Mouse (Mus musculus) G1E-ER4 (cell line): ENCODE measurements around the gene Tinagl1. TPM values are rescaled to one million over a fixed set of nuclear protein-coding genes. Genes with fewer than 3 reads are reported as not detected.

Experiments used
- GATA1 ChIP-seq: IDR thresholded peaks from one replicate; pipeline ENCODE4 v1.8.0; 2012; ENCODE audit warnings: low read length, inconsistent platforms
- polyA plus RNA-seq: library from polyadenylated mRNA; stranded (reverse); fragments of >175 nt; gene quantifications from 2 replicates; pipeline ENCODE4 v1.2.3, GENCODE M21; 2012

Tinagl1 gene
- polyA plus RNA-seq, 1 experiment = not detected

DNA sequence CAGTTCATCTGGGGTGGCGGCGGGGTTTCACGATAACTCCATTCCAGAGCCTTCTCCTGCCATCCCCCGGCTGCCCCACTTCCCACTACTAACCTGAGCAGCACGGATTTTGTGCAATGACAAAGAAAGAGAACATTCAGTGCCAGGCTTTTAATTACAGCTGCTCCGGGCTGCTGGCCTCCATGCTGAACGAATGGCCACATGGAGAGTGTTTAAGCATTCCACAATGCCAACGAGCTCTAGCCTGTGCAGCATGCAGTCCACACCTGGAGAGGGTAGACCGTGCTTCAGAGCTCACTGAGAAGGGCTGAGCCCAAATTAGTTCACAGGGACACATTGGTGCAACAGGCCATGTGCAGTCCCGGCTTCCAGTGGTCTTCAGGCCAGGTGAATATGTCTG lies 44.8 kb downstream of the Tinagl1 start:
- TF ChIP-seq GATA1 = no peak

GRCm38 (mm10) chr4:130128907-130129306 lies 46.0 kb downstream of the Tinagl1 start:
- no peak for TF ChIP-seq GATA1

DNA sequence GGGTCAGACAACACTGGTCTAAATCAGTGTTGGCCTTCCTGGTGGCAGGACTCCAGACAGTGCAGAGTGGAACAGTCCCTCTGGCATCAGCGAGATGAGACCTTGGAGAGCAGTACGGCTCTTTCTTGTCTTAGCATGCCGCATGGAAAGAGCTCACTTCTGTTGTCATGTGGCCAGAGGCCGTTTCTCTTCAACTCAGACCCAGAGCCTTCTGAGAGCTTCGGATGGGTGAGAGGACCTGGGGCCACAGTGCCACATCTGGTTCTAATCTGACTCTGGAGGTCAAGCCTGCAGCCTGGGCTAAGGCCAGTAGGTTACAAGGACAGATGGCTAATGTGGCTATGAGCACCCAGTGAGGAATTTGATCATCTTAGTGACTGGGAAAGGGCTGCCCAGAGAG lies 49.0 kb downstream of the Tinagl1 start:
- TF ChIP-seq GATA1 = no peak

GRCm38 (mm10) chr4:130125164-130125563 lies 49.8 kb downstream of the Tinagl1 start:
- TF ChIP-seq GATA1 = no peak

DNA sequence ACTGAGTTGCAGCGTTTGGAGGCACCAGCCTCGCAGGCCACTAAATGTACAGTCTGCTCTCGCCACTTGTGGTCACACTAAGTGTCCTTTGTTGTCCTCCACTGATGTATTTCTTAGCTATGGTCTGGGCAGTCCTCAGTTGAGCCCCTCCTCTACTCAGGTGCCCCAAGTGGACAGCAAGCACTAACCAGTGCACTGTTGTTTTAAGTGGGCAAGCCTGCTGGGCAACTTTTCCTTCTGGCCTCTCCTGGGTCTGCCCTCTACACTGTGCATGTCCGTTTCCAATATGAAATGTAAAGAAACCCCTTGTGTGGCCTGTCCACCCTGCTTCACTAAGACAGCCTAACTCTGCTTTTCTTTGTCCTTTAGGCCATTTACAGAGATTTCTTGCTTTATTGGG lies 50.8 kb downstream of the Tinagl1 start:
- no peak for TF ChIP-seq GATA1

GRCm38 (mm10) chr4:130123020-130123419 lies 51.9 kb downstream of the Tinagl1 start:
- TF ChIP-seq GATA1 = no peak

GRCm38 (mm10) chr4:130121560-130121959 lies 53.4 kb downstream of the Tinagl1 start:
- no peak for TF ChIP-seq GATA1

DNA sequence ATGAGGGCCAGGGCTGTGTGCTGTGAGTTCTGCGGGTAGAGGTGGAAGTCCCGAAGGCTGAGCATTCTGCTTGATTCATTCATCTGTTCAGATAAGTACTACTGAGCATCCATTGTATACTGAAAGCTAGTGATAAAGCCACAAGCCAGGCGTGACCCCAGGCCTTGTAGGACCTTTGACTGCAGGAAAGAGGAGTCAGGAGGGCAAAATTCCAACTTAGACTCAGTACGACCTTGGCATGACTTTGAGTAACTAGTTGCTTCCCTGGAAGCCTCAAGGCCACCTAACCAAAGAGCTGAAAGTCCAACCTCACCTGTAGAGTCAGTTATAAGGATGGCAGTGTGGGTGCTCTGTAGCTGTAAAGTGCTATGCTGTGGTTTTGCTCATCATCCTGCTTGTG lies 54.2 kb downstream of the Tinagl1 start:
- TF ChIP-seq GATA1 = no peak

Other genes starting within 250 kb of the Tinagl1 start
- 0.02 TPM in 1 of 2 replicates, not detected in the other for gene Spocd1, start 245.9 kb downstream of the Tinagl1 start, polyA plus RNA-seq
- gene Adgrb2, start 190.3 kb downstream of the Tinagl1 start, polyA plus RNA-seq = not detected in 2 replicates
- gene Col16a1, start 127.3 kb downstream of the Tinagl1 start, polyA plus RNA-seq = not detected in 2 replicates
- gene Pef1, start 72.6 kb downstream of the Tinagl1 start, polyA plus RNA-seq = 28.1 and 34.7 TPM in 2 replicates
- not detected in 2 replicates for gene Hcrtr1, start 35.8 kb downstream of the Tinagl1 start, polyA plus RNA-seq
- 0.19 and 0.22 TPM in 2 replicates for gene Gm853, start 47.3 kb upstream of the Tinagl1 start, polyA plus RNA-seq
- gene Serinc2, start 104.1 kb upstream of the Tinagl1 start, polyA plus RNA-seq = 0.05 and 0.09 TPM in 2 replicates
- not detected in 2 replicates for gene Fabp3, start 133.5 kb upstream of the Tinagl1 start, polyA plus RNA-seq
- 0.14 TPM in 1 of 2 replicates, not detected in the other for gene Gm10570, start 133.6 kb upstream of the Tinagl1 start, polyA plus RNA-seq
- 23.1 and 52.8 TPM in 2 replicates for gene Zcchc17, start 184.8 kb upstream of the Tinagl1 start, polyA plus RNA-seq
- gene Snrnp40, start 185.0 kb upstream of the Tinagl1 start, polyA plus RNA-seq = 98.2 and 112 TPM in 2 replicates